Mouse (Mus musculus) ES-E14 (cell line): ENCODE measurements around the gene Camk2n1. TPM values are rescaled to one million over a fixed set of nuclear protein-coding genes. Genes with fewer than 3 reads are reported as not detected.
A peak's percentile ranks its signal among the peaks of the same experiment; 100 is the strongest.

Experiments used
- DNase-seq: peaks from one replicate; pipeline ENCODE4 v3.0.0-alpha.2; 2013; ENCODE audit warnings: low read depth, low spot score
- H3K27ac ChIP-seq: 2 replicates; pipeline ENCODE4 v1.5.1; 2012; ENCODE audit warnings: low read depth, mild to moderate bottlenecking, low read length, moderate library complexity, mixed read lengths; ENCODE audit not compliant: poor library complexity, insufficient read depth, severe bottlenecking
- H3K36me3 ChIP-seq: 2 replicates; pipeline ENCODE4 v1.6.1; 2012; ENCODE audit warnings: mild to moderate bottlenecking, low read length, moderate library complexity, mixed read lengths; ENCODE audit not compliant: control insufficient read depth, poor library complexity, insufficient read depth, severe bottlenecking
- H3K4me1 ChIP-seq, 2 experiments: fragments of 150-350 bp in 1 of 2; sonication (generic) in 1 of 2; 2 replicates each; pipeline ENCODE4 v1.6.1; 2012; ENCODE audit warnings: low read length in 2 of 2, mild to moderate bottlenecking in 1 of 2, mixed read lengths in 1 of 2; ENCODE audit not compliant: control insufficient read depth in 2 of 2, insufficient read depth in 2 of 2, poor library complexity in 1 of 2
- H3K4me3 ChIP-seq, 2 experiments: fragments of 150-350 bp in 1 of 2; sonication (generic) in 1 of 2; 2 replicates each; pipeline ENCODE4 v1.5.1; 2012; ENCODE audit warnings: low read length in 2 of 2, low read depth in 1 of 2, mild to moderate bottlenecking in 1 of 2, mixed read lengths in 1 of 2; ENCODE audit not compliant: insufficient read depth in 1 of 2, poor library complexity in 1 of 2, severe bottlenecking in 1 of 2
- H3K9ac ChIP-seq: 2 replicates; pipeline ENCODE4 v1.6.1; 2012; ENCODE audit warnings: low read depth, mild to moderate bottlenecking, low read length, mixed read lengths; ENCODE audit not compliant: poor library complexity, insufficient read depth, severe bottlenecking
- H3K9me3 ChIP-seq: fragments of 150-350 bp; sonication (generic); 2 replicates; pipeline ENCODE4 v1.6.1; 2012; ENCODE audit warnings: low read depth, mild to moderate bottlenecking, low read length; ENCODE audit not compliant: control insufficient read depth, insufficient read depth
- CHD2 ChIP-seq: IDR thresholded peaks from 2 replicates; pipeline ENCODE4 v1.6.1; 2014; ENCODE audit warnings: mild to moderate bottlenecking, low read depth, low read length, inconsistent platforms
- HCFC1 ChIP-seq: IDR thresholded peaks from 2 replicates; pipeline ENCODE4 v1.6.1; 2012; ENCODE audit warnings: low read length, inconsistent platforms, borderline replicate concordance; ENCODE audit not compliant: insufficient read depth
- MAFK ChIP-seq: IDR thresholded peaks from 2 replicates; pipeline ENCODE4 v1.6.1; 2014; ENCODE audit warnings: mild to moderate bottlenecking, low read depth, low read length, inconsistent platforms; ENCODE audit not compliant: insufficient read depth
- ZC3H11A ChIP-seq: IDR thresholded peaks from 2 replicates; pipeline ENCODE4 v1.6.1; 2012; ENCODE audit warnings: low read depth, mild to moderate bottlenecking, inconsistent platforms, low read length, borderline replicate concordance
- ZNF384 ChIP-seq: IDR thresholded peaks from 2 replicates; pipeline ENCODE4 v1.6.1; 2012; ENCODE audit warnings: low read depth, low read length, inconsistent platforms
- in situ Hi-C, 2 experiments: fragments of 600-800 bp; cut with MboI; formaldehyde crosslinking; loops; one replicate each; pipeline ENCODE4 v1.15.1; 2025; ENCODE audit warnings: low sequenced_read_pairs in 2 of 2, inconsistent platforms in 1 of 2; ENCODE audit not compliant: unreplicated experiment in 2 of 2
- total RNA-seq: library from RNA; depleted of rRNA; stranded (reverse); fragments of 300-350 nt; gene quantifications from 2 replicates; pipeline ENCODE4 v1.2.3, GENCODE M21; 2012

Camk2n1 gene
- total RNA-seq, 1 experiment = 1.4 TPM

DNA sequence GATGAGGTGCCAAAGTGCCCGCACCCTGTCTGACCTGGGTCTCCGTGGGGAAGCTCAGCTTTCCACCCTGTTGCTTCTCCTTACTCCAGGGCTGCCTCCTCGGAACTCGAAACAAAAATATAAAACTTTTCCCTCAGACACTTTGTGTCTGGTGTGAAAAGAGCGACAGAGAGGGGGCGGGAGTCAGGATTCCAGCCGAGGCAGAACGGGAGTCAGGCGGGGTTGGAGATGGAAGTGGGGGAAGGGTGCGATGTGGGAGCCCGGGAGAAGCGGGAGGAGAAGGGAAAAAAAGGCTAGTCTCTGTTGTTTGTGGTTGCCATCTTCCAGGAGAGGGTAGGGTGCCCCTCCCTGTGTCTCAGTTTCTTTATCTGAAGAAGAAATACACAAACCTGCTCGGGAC is 41.7 kb downstream of the Camk2n1 start:
- Histone ChIP-seq H3K4me3 (no peak overlapping the region), H3K4me1 (peaks cover 17 to 27% of the 10 kb centered on the region in 2 experiments), H3K9ac (peak overlapping the region; percentile 22; the same call in 1 of the 2 replicates), H3K27ac (peak overlapping the region; percentile 24; the same call in 1 of the 2 replicates), H3K36me3 (no peaks in the 10 kb centered on the region), H3K9me3 (no peaks in the 10 kb centered on the region)
- DNase-seq = no peak
- in situ Hi-C loops = no loop called here
- TF ChIP-seq ZNF384 = no peak
- no peak for TF ChIP-seq CHD2
- no peak for TF ChIP-seq MAFK
- no peak for TF ChIP-seq ZC3H11A
- no peak for TF ChIP-seq HCFC1

GRCm38 (mm10) chr4:138496746-138497520 is 42.8 kb downstream of the Camk2n1 start:
- peak; percentile 61 for DNase-seq
- 0 out of 4 replicates have a peak overlapping the region, but pooled peaks of 1 of the 2 experiments have one; percentile 7 for H3K4me3 ChIP-seq
- peaks cover 17 to 27% of the 10 kb centered on the region in 2 experiments for H3K4me1 ChIP-seq
- no peak for TF ChIP-seq ZC3H11A
- 0 out of 2 replicates have a peak, but pooled peaks have one; percentile 21 for TF ChIP-seq ZNF384
- peak; percentile 76 for TF ChIP-seq MAFK
- TF ChIP-seq HCFC1 = no peak
- TF ChIP-seq CHD2 = no peak
- H3K27ac ChIP-seq = peak overlapping the region; percentile 47; the same call in 1 of the 2 replicates
- no peaks in the 10 kb centered on the region for H3K36me3 ChIP-seq
- H3K9me3 ChIP-seq = no peaks in the 10 kb centered on the region
- in situ Hi-C loops = no loop called here
- peak overlapping the region; percentile 22; the same call in 1 of the 2 replicates for H3K9ac ChIP-seq

DNA sequence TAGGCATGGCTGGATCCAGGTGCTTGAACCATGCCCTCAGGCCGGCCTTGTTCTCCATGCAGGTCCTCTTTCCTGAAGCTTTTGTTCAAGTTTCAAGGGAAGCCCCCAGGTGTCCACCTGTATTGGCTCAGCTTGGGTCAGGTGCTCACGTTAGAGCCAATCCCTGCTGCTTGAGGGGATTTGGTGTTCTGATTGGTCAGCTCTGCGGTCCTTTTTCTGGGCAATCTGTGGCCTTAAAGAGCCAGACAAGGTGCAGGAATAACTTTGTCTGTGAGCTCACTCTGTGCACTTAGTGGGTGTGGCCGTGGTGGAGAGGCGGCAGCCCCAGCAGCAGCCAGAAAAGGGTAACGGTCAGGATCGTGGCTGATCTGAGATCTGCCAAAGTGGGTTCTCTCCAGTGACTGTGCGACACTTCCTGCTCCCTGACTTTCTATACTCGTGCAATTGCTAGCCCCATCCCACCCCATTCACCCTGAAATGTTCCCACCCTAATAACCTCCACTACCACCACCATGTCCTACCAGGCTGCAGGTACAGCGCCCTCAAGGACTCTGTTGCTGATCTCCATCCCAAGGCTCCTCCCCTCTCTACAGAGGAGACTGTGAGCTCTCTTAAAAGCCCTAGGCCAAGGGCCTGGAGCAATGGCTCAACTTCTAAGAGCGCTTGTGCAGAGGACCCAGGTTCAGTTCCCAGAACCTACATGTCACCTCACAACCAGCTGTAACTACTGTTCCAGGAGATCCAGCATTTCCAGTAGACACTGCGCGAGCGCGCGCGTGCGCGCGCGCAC is 45.9 kb downstream of the Camk2n1 start:
- TF ChIP-seq CHD2 = peak; percentile 37; the same call in 1 of the 2 replicates
- TF ChIP-seq HCFC1 = no peak
- Histone ChIP-seq H3K4me1 (peaks cover 17 to 25% of the 10 kb centered on the region in 2 experiments), H3K9me3 (no peaks in the 10 kb centered on the region), H3K27ac (no peak overlapping the region), H3K36me3 (no peaks in the 10 kb centered on the region), H3K4me3 (peak overlapping the region; percentile 44 to 55), H3K9ac (peak overlapping the region; percentile 50; the same call in 1 of the 2 replicates)
- peak; percentile 58 for DNase-seq
- in situ Hi-C loops = no loop called here

DNA sequence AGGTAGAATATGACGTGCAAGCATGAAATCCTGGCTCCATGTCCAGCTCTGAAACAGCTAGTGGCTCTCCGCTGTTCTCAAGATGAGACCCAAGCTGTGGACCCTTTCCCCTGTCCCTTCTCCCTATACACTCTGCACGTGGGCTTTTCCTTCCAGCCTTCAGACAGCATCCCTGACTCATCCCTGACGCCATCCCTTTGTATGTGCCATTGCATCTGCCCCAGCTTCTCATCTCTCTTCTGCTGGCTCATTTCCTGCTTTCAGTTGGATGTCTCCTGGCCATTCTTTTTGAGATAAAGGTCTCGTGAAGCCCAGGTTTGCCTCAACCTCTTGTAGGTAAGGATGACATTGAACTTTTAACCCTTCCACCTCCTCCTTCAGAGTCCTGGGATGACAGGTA is 46.9 kb downstream of the Camk2n1 start:
- in situ Hi-C loops = no loop called here
- no peak for DNase-seq
- no peak for TF ChIP-seq ZNF384
- no peak for TF ChIP-seq MAFK
- TF ChIP-seq HCFC1 = no peak
- TF ChIP-seq ZC3H11A = no peak
- TF ChIP-seq CHD2 = no peak
- H3K4me3 ChIP-seq = no peak overlapping the region
- no peak overlapping the region for H3K27ac ChIP-seq
- peaks cover 15 to 19% of the 10 kb centered on the region in 2 experiments for H3K4me1 ChIP-seq
- H3K9me3 ChIP-seq = no peaks in the 10 kb centered on the region
- no peak overlapping the region for H3K9ac ChIP-seq
- H3K36me3 ChIP-seq = no peaks in the 10 kb centered on the region
